Mouse (Mus musculus): Measurements from ENCODE around the gene Idua. TPM values are rescaled to one million over a fixed set of nuclear protein-coding genes. Genes with fewer than 3 reads are reported as not detected.

Gene Idua
- polyA plus RNA-seq, 1 experiment = 4.3 TPM

DNA sequence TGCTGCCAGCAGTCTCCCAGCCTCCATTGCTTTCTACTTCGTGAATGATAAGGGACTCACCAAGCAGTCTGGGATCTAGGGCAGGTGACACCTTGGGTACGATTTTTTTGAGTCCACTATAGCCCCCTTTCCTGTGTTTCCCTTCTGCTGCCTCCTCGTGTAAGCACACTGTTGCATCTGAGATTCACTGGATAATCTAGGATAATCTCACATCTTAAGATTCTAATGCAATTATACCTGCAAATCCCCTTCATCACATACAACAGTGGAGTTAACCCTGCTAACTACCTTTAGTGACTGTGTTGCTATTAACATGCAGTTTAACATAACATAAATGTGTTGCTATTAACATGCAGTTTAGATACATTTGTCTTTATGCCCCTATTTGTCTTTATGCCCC lies 4.9 kb downstream of the Idua start:
- no peaks in the 10 kb centered on the region for H3K36me3 ChIP-seq (ENCODE audit: control insufficient read depth, insufficient read depth)
- TF ChIP-seq SRF (IDR thresholded peaks at IDR 0.05; ENCODE audit: control insufficient read depth, insufficient read length, low read depth) = no peak
- TF ChIP-seq POLR2A (IDR thresholded peaks at IDR 0.05; ENCODE audit: insufficient read length, low read depth) = no peak
- TF ChIP-seq E2F4 (IDR thresholded peaks at IDR 0.05; ENCODE audit: insufficient read depth) = no peak
- no peak for TF ChIP-seq TCF3 (IDR thresholded peaks at IDR 0.05; ENCODE audit: insufficient read length, low read depth)
- no peak for TF ChIP-seq MYOG (IDR thresholded peaks at IDR 0.05; ENCODE audit: control insufficient read depth in 1 of 3, insufficient read depth in 1 of 3, insufficient read length in 2 of 3, low read depth in 2 of 3)
- TF ChIP-seq REST (IDR thresholded peaks at IDR 0.05; ENCODE audit: insufficient read depth, insufficient read length) = no peak
- TF ChIP-seq TCF12 (IDR thresholded peaks at IDR 0.05; ENCODE audit: insufficient read depth, poor library complexity, severe bottlenecking) = no peak
- no peak for TF ChIP-seq MYOD1 (IDR thresholded peaks at IDR 0.05; ENCODE audit: control insufficient read depth in 1 of 3, insufficient read length in 2 of 3, low read depth in 2 of 3)
- TF ChIP-seq MAX (IDR thresholded peaks at IDR 0.05; ENCODE audit: low read depth) = no peak
- no peak for TF ChIP-seq CEBPB (IDR thresholded peaks at IDR 0.05; ENCODE audit: insufficient read depth, poor library complexity, severe bottlenecking)
- no peak for TF ChIP-seq POLR2AphosphoS2 (IDR thresholded peaks at IDR 0.05; ENCODE audit: insufficient read length, low read depth)
- no peak for TF ChIP-seq USF1 (IDR thresholded peaks at IDR 0.05; ENCODE audit: low read depth)
- peaks cover 4% of the 10 kb centered on the region for H3K79me2 ChIP-seq (ENCODE audit: control insufficient read depth, insufficient read depth)
- no peak overlapping the region for H3ac ChIP-seq (ENCODE audit: control insufficient read depth, insufficient read length)
- no peaks in the 10 kb centered on the region for H3K27me3 ChIP-seq (ENCODE audit: control insufficient read depth, insufficient read depth, insufficient read length)
- no peak overlapping the region for H3K4me3 ChIP-seq
- no peak overlapping the region for H3K4me2 ChIP-seq (ENCODE audit: low read depth)

DNA sequence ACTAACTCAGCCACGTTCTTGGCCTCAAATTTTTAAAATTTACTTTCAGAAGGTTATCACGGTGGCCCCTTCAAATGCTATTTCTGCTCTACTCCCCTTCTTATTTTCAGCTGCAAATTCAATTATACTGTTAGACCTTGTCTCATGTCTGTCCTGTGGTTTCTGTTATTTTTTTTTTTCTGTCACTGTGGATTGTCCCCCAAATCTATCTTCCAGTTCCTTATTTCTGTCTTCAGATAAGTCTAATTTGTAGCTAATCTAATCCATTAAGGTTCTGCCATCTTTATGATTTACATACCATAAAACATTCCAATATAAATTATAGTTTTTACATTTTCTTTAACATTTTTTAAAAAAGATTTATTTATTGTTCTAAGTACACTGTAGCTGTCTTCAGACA lies 7.2 kb downstream of the Idua start:
- no peak overlapping the region for H3K4me3 ChIP-seq
- H3K4me2 ChIP-seq (ENCODE audit: low read depth) = no peak overlapping the region
- no peaks in the 10 kb centered on the region for H3K36me3 ChIP-seq (ENCODE audit: control insufficient read depth, insufficient read depth)
- no peak for TF ChIP-seq MYOG (IDR thresholded peaks at IDR 0.05; ENCODE audit: control insufficient read depth in 1 of 3, insufficient read depth in 1 of 3, insufficient read length in 2 of 3, low read depth in 2 of 3)
- TF ChIP-seq MYOD1 (IDR thresholded peaks at IDR 0.05; ENCODE audit: control insufficient read depth in 1 of 3, insufficient read length in 2 of 3, low read depth in 2 of 3) = no peak
- no peak for TF ChIP-seq SRF (IDR thresholded peaks at IDR 0.05; ENCODE audit: control insufficient read depth, insufficient read length, low read depth)
- no peak for TF ChIP-seq E2F4 (IDR thresholded peaks at IDR 0.05; ENCODE audit: insufficient read depth)
- TF ChIP-seq REST (IDR thresholded peaks at IDR 0.05; ENCODE audit: insufficient read depth, insufficient read length) = no peak
- no peak for TF ChIP-seq TCF3 (IDR thresholded peaks at IDR 0.05; ENCODE audit: insufficient read length, low read depth)
- no peak for TF ChIP-seq CEBPB (IDR thresholded peaks at IDR 0.05; ENCODE audit: insufficient read depth, poor library complexity, severe bottlenecking)
- no peak for TF ChIP-seq USF1 (IDR thresholded peaks at IDR 0.05; ENCODE audit: low read depth)
- TF ChIP-seq POLR2AphosphoS2 (IDR thresholded peaks at IDR 0.05; ENCODE audit: insufficient read length, low read depth) = no peak
- no peak for TF ChIP-seq MAX (IDR thresholded peaks at IDR 0.05; ENCODE audit: low read depth)
- no peak for TF ChIP-seq TCF12 (IDR thresholded peaks at IDR 0.05; ENCODE audit: insufficient read depth, poor library complexity, severe bottlenecking)
- no peak for TF ChIP-seq POLR2A (IDR thresholded peaks at IDR 0.05; ENCODE audit: insufficient read length, low read depth)
- H3K27me3 ChIP-seq (ENCODE audit: control insufficient read depth, insufficient read depth, insufficient read length) = no peaks in the 10 kb centered on the region
- no peak overlapping the region for H3ac ChIP-seq (ENCODE audit: control insufficient read depth, insufficient read length)
- no peaks in the 10 kb centered on the region for H3K79me2 ChIP-seq (ENCODE audit: control insufficient read depth, insufficient read depth)

DNA sequence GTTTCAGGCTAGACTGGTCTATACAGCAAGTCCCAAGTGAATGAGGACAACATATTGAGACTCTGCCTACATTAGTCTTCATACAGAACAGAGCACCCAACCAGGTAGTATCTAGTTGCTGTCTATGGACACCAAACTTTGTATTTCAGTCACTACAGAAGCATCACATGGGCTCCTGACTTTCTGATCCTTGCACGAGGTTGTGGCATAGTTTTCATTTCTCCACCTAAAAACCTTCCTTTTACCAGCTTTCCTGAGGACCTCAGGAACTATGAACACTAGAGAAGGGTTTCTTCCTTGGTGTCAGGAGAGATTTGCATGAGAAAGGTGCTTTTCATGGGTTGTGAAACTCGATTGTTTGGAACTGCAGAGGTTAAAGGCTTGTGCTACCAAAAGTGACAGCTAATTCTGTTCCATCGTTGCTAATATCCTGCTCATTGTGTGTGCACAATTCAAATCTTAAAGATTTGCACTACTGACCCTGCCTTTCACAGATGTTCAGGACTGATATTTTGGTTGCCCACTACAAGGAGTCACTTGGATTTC lies 8.3 kb downstream of the Idua start:
- Histone ChIP-seq H3K4me2 (ENCODE audit: low read depth) (peak overlapping the region; percentile 93), H3K36me3 (ENCODE audit: control insufficient read depth, insufficient read depth) (no peaks in the 10 kb centered on the region), H3K4me3 (peak overlapping the region; percentile 39), H3K27me3 (ENCODE audit: control insufficient read depth, insufficient read depth, insufficient read length) (no peaks in the 10 kb centered on the region), H3ac (ENCODE audit: control insufficient read depth, insufficient read length) (peak overlapping the region; percentile 18), H3K79me2 (ENCODE audit: control insufficient read depth, insufficient read depth) (no peaks in the 10 kb centered on the region)
- TF ChIP-seq MAX (IDR thresholded peaks at IDR 0.05; ENCODE audit: low read depth) (no peak), POLR2A (IDR thresholded peaks at IDR 0.05; ENCODE audit: insufficient read length, low read depth) (no peak), CEBPB (IDR thresholded peaks at IDR 0.05; ENCODE audit: insufficient read depth, poor library complexity, severe bottlenecking) (no peak), TCF12 (IDR thresholded peaks at IDR 0.05; ENCODE audit: insufficient read depth, poor library complexity, severe bottlenecking) (no peak), REST (IDR thresholded peaks at IDR 0.05; ENCODE audit: insufficient read depth, insufficient read length) (no peak), MYOG (IDR thresholded peaks at IDR 0.05; ENCODE audit: control insufficient read depth in 1 of 3, insufficient read depth in 1 of 3, insufficient read length in 2 of 3, low read depth in 2 of 3) (no peak), E2F4 (IDR thresholded peaks at IDR 0.05; ENCODE audit: insufficient read depth) (no peak), USF1 (IDR thresholded peaks at IDR 0.05; ENCODE audit: low read depth) (no peak), SRF (IDR thresholded peaks at IDR 0.05; ENCODE audit: control insufficient read depth, insufficient read length, low read depth) (no peak), MYOD1 (IDR thresholded peaks at IDR 0.05; ENCODE audit: control insufficient read depth in 1 of 3, insufficient read length in 2 of 3, low read depth in 2 of 3) (no peak), POLR2AphosphoS2 (IDR thresholded peaks at IDR 0.05; ENCODE audit: insufficient read length, low read depth) (no peak), TCF3 (IDR thresholded peaks at IDR 0.05; ENCODE audit: insufficient read length, low read depth) (no peak)

DNA sequence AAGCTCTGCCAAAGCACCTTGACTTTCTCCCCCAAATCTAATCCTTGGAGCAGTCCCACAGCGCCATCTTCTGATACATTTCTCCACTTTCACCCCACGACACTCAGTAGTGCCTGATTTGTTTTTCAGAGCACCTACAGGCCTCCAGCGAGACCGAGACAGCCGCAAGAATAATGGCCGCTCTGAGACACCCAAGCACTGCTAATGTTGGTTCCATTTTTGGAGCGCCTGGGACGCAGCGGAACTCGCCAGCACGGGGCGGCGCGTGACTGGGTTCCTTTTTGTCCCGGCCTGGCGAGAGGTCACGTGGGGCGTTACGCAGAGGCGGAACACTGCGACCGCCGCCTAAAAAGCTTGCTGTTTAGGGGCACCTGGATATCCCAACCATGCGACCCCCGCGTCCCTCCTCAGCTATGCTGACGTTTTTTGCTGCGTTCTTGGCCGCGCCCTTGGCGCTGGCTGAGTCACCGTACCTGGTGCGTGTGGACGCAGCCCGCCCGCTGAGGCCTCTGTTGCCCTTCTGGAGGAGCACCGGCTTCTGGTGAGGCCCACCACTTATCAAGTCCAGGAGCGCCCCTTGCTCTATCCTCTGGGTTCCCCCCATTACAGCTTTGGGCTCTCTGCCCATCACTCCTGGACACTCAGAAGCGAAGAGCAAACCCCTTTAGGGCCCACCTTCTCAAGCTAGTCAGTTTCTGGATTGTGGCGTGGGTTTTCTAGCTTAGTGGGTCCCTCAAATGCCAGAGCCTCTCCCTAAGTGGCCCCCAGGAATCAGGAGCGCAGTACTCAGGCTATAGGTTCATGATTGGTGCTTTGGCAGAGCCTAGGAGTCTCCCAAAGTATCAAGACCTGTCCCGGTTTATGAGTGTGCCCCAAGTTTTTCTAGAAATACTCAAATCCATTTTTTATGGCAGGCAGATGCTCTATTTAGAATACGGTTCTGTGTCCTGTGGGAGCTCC lies 9.1 kb downstream of the Idua start, which contains the start of gene Dgkq:
Gene Dgkq (minus strand): TSS at position 696 of the 960 bp plus-strand sequence.
- Histone ChIP-seq H3K4me2 (ENCODE audit: low read depth) (peak within 1 kb of the TSS; percentile 93), H3K4me3 (peak within 1 kb of the TSS; percentile 39), H3K27me3 (ENCODE audit: control insufficient read depth, insufficient read depth, insufficient read length) (no peaks in the 10 kb centered on the region), H3ac (ENCODE audit: control insufficient read depth, insufficient read length) (peak within 1 kb of the TSS; percentile 18), H3K36me3 (ENCODE audit: control insufficient read depth, insufficient read depth) (no peaks in the 10 kb centered on the region), H3K79me2 (ENCODE audit: control insufficient read depth, insufficient read depth) (no peaks in the 10 kb centered on the region)
- TF ChIP-seq REST (IDR thresholded peaks at IDR 0.05; ENCODE audit: insufficient read depth, insufficient read length) (no peak), USF1 (IDR thresholded peaks at IDR 0.05; ENCODE audit: low read depth) (peak; percentile 85), TCF12 (IDR thresholded peaks at IDR 0.05; ENCODE audit: insufficient read depth, poor library complexity, severe bottlenecking) (no peak), POLR2AphosphoS2 (IDR thresholded peaks at IDR 0.05; ENCODE audit: insufficient read length, low read depth) (peak; percentile 48), TCF3 (IDR thresholded peaks at IDR 0.05; ENCODE audit: insufficient read length, low read depth) (no peak), MAX (IDR thresholded peaks at IDR 0.05; ENCODE audit: low read depth) (no peak), POLR2A (IDR thresholded peaks at IDR 0.05; ENCODE audit: insufficient read length, low read depth) (peak; percentile 56), E2F4 (IDR thresholded peaks at IDR 0.05; ENCODE audit: insufficient read depth) (no peak), SRF (IDR thresholded peaks at IDR 0.05; ENCODE audit: control insufficient read depth, insufficient read length, low read depth) (no peak), MYOD1 (IDR thresholded peaks at IDR 0.05; ENCODE audit: control insufficient read depth in 1 of 3, insufficient read length in 2 of 3, low read depth in 2 of 3) (no peak)

Data from myocyte (in vitro differentiated cells).